Mouse (Mus musculus): Measurements from ENCODE around the gene Ddx11. TPM values are rescaled to one million over a fixed set of nuclear protein-coding genes. Genes with fewer than 3 reads are reported as not detected.
A peak's percentile ranks its signal among the peaks of the same experiment; 100 is the strongest.

Gene Ddx11
- polyA plus RNA-seq, 1 experiment, result 4.7 TPM

GRCm38 (mm10) chr17:66100566-66101379 lies 22.5 kb upstream of the Ddx11 start:
- H3ac ChIP-seq (ENCODE audit: control insufficient read depth, insufficient read length), result peak overlapping the region; percentile 38
- H3K4me3 ChIP-seq, result peak overlapping the region; percentile 77
- H3K79me2 ChIP-seq (ENCODE audit: control insufficient read depth, insufficient read depth), result peaks cover 52% of the 10 kb centered on the region
- no peaks in the 10 kb centered on the region for H3K27me3 ChIP-seq (ENCODE audit: control insufficient read depth, insufficient read depth, insufficient read length)
- no peaks in the 10 kb centered on the region for H3K36me3 ChIP-seq (ENCODE audit: control insufficient read depth, insufficient read depth)
- peak overlapping the region; percentile 99 for H3K4me2 ChIP-seq (ENCODE audit: low read depth)
- TF ChIP-seq TCF12 (IDR thresholded peaks at IDR 0.05; ENCODE audit: insufficient read depth, poor library complexity, severe bottlenecking) (no peak), MYOD1 (IDR thresholded peaks at IDR 0.05; ENCODE audit: control insufficient read depth in 1 of 3, insufficient read length in 2 of 3, low read depth in 2 of 3) (no peak), MYOG (IDR thresholded peaks at IDR 0.05; ENCODE audit: control insufficient read depth in 1 of 3, insufficient read depth in 1 of 3, insufficient read length in 2 of 3, low read depth in 2 of 3) (peak in 1 of 3 experiments; percentile 17), POLR2AphosphoS2 (IDR thresholded peaks at IDR 0.05; ENCODE audit: insufficient read length, low read depth) (no peak), REST (IDR thresholded peaks at IDR 0.05; ENCODE audit: insufficient read depth, insufficient read length) (no peak)

- TF ChIP-seq MYOD1 (IDR thresholded peaks at IDR 0.05; ENCODE audit: control insufficient read depth in 1 of 3, insufficient read length in 2 of 3, low read depth in 2 of 3) (no peak), SRF (IDR thresholded peaks at IDR 0.05; ENCODE audit: control insufficient read depth, insufficient read length, low read depth) (peak; percentile 82), POLR2A (IDR thresholded peaks at IDR 0.05; ENCODE audit: insufficient read length, low read depth) (peak; percentile 95), CEBPB (IDR thresholded peaks at IDR 0.05; ENCODE audit: insufficient read depth, poor library complexity, severe bottlenecking) (no peak), POLR2AphosphoS2 (IDR thresholded peaks at IDR 0.05; ENCODE audit: insufficient read length, low read depth) (peak; percentile 78), MAX (IDR thresholded peaks at IDR 0.05; ENCODE audit: low read depth) (no peak), REST (IDR thresholded peaks at IDR 0.05; ENCODE audit: insufficient read depth, insufficient read length) (no peak)
- Histone ChIP-seq H3K36me3 (ENCODE audit: control insufficient read depth, insufficient read depth) (no peaks in the 10 kb centered on the region), H3K4me2 (ENCODE audit: low read depth) (peak within 1 kb of the TSS; percentile 99), H3K27me3 (ENCODE audit: control insufficient read depth, insufficient read depth, insufficient read length) (no peaks in the 10 kb centered on the region), H3ac (ENCODE audit: control insufficient read depth, insufficient read length) (peak within 1 kb of the TSS; percentile 38), H3K4me3 (peak within 1 kb of the TSS; percentile 77), H3K79me2 (ENCODE audit: control insufficient read depth, insufficient read depth) (peaks cover 44% of the 10 kb centered on the region)
Observed at GRCm38 (mm10) chr17:66101380-66102330, 21.7 kb upstream of the Ddx11 start, which contains the start of gene Ndufv2. Gene Ndufv2 (minus strand): TSS chr17:66101559.

GRCm38 (mm10) chr17:66104076-66104475 lies 19.2 kb upstream of the Ddx11 start:
- peaks cover 20% of the 10 kb centered on the region for H3K79me2 ChIP-seq (ENCODE audit: control insufficient read depth, insufficient read depth)
- H3K27me3 ChIP-seq (ENCODE audit: control insufficient read depth, insufficient read depth, insufficient read length), result no peaks in the 10 kb centered on the region
- TF ChIP-seq MAX (IDR thresholded peaks at IDR 0.05; ENCODE audit: low read depth) (no peak), REST (IDR thresholded peaks at IDR 0.05; ENCODE audit: insufficient read depth, insufficient read length) (no peak), POLR2AphosphoS2 (IDR thresholded peaks at IDR 0.05; ENCODE audit: insufficient read length, low read depth) (no peak), CEBPB (IDR thresholded peaks at IDR 0.05; ENCODE audit: insufficient read depth, poor library complexity, severe bottlenecking) (no peak), USF1 (IDR thresholded peaks at IDR 0.05; ENCODE audit: low read depth) (no peak), TCF12 (IDR thresholded peaks at IDR 0.05; ENCODE audit: insufficient read depth, poor library complexity, severe bottlenecking) (no peak), SRF (IDR thresholded peaks at IDR 0.05; ENCODE audit: control insufficient read depth, insufficient read length, low read depth) (no peak), TCF3 (IDR thresholded peaks at IDR 0.05; ENCODE audit: insufficient read length, low read depth) (no peak), MYOD1 (IDR thresholded peaks at IDR 0.05; ENCODE audit: control insufficient read depth in 1 of 3, insufficient read length in 2 of 3, low read depth in 2 of 3) (no peak), MYOG (IDR thresholded peaks at IDR 0.05; ENCODE audit: control insufficient read depth in 1 of 3, insufficient read depth in 1 of 3, insufficient read length in 2 of 3, low read depth in 2 of 3) (no peak), POLR2A (IDR thresholded peaks at IDR 0.05; ENCODE audit: insufficient read length, low read depth) (no peak), E2F4 (IDR thresholded peaks at IDR 0.05; ENCODE audit: insufficient read depth) (no peak)
- no peaks in the 10 kb centered on the region for H3K36me3 ChIP-seq (ENCODE audit: control insufficient read depth, insufficient read depth)
- no peak overlapping the region for H3ac ChIP-seq (ENCODE audit: control insufficient read depth, insufficient read length)
- no peak overlapping the region for H3K4me3 ChIP-seq
- H3K4me2 ChIP-seq (ENCODE audit: low read depth), result no peak overlapping the region

- H3K36me3 ChIP-seq (ENCODE audit: control insufficient read depth, insufficient read depth), result no peaks in the 10 kb centered on the region
- H3K4me2 ChIP-seq (ENCODE audit: low read depth), result peak overlapping the region; percentile 47
- no peak overlapping the region for H3K4me3 ChIP-seq
- H3K27me3 ChIP-seq (ENCODE audit: control insufficient read depth, insufficient read depth, insufficient read length), result no peaks in the 10 kb centered on the region
- no peak for TF ChIP-seq MAX (IDR thresholded peaks at IDR 0.05; ENCODE audit: low read depth)
- TF ChIP-seq MYOD1 (IDR thresholded peaks at IDR 0.05; ENCODE audit: control insufficient read depth in 1 of 3, insufficient read length in 2 of 3, low read depth in 2 of 3), result peak in 2 of 3 experiments; percentile 39 to 60
- TF ChIP-seq TCF12 (IDR thresholded peaks at IDR 0.05; ENCODE audit: insufficient read depth, poor library complexity, severe bottlenecking), result no peak
- TF ChIP-seq SRF (IDR thresholded peaks at IDR 0.05; ENCODE audit: control insufficient read depth, insufficient read length, low read depth), result no peak
- no peak for TF ChIP-seq REST (IDR thresholded peaks at IDR 0.05; ENCODE audit: insufficient read depth, insufficient read length)
- no peak for TF ChIP-seq POLR2AphosphoS2 (IDR thresholded peaks at IDR 0.05; ENCODE audit: insufficient read length, low read depth)
- peak in 2 of 3 experiments; percentile 13 to 60 for TF ChIP-seq MYOG (IDR thresholded peaks at IDR 0.05; ENCODE audit: control insufficient read depth in 1 of 3, insufficient read depth in 1 of 3, insufficient read length in 2 of 3, low read depth in 2 of 3)
- no peak for TF ChIP-seq CEBPB (IDR thresholded peaks at IDR 0.05; ENCODE audit: insufficient read depth, poor library complexity, severe bottlenecking)
- TF ChIP-seq USF1 (IDR thresholded peaks at IDR 0.05; ENCODE audit: low read depth), result no peak
- no peak for TF ChIP-seq E2F4 (IDR thresholded peaks at IDR 0.05; ENCODE audit: insufficient read depth)
- TF ChIP-seq POLR2A (IDR thresholded peaks at IDR 0.05; ENCODE audit: insufficient read length, low read depth), result no peak
- TF ChIP-seq TCF3 (IDR thresholded peaks at IDR 0.05; ENCODE audit: insufficient read length, low read depth), result no peak
- H3ac ChIP-seq (ENCODE audit: control insufficient read depth, insufficient read length), result no peak overlapping the region
- no peaks in the 10 kb centered on the region for H3K79me2 ChIP-seq (ENCODE audit: control insufficient read depth, insufficient read depth)
Observed at GRCm38 (mm10) chr17:66106601-66107267, 16.6 kb upstream of the Ddx11 start.
